Mouse (Mus musculus) MEL (cell line): ENCODE results near the gene Tas2r144.

Source experiments
- CHD2 ChIP-seq: IDR thresholded peaks from 2 replicates; pipeline ENCODE4 v1.6.1; 2011; ENCODE audit warnings: low read length, improper control_type of control experiment
- CTCF ChIP-seq, 3 experiments: IDR thresholded peaks in 2 of 3; conservative IDR thresholded peaks in 1 of 3; 2 replicates each; pipeline ENCODE4 v1.5.1; 2011 to 2012; ENCODE audit warnings: low read length in 3 of 3, low read depth in 2 of 3, mild to moderate bottlenecking in 2 of 3, improper control_type of control experiment in 1 of 3, inconsistent platforms in 1 of 3, mixed read lengths in 1 of 3, moderate library complexity in 1 of 3; ENCODE audit not compliant: control insufficient read depth in 1 of 3, insufficient read depth in 1 of 3, poor library complexity in 1 of 3, severe bottlenecking in 1 of 3
- EP300 ChIP-seq, 2 experiments: IDR thresholded peaks; 2 replicates each; pipeline ENCODE4 v1.6.1; 2011; ENCODE audit warnings: improper control_type of control experiment in 2 of 2, low read length in 2 of 2, low read depth in 1 of 2, mild to moderate bottlenecking in 1 of 2
- HCFC1 ChIP-seq: IDR thresholded peaks from 2 replicates; pipeline ENCODE4 v1.6.1; 2012; ENCODE audit warnings: low read depth, mild to moderate bottlenecking, inconsistent platforms, low read length, improper control_type of control experiment, moderate library complexity
- MAFK ChIP-seq: IDR thresholded peaks from 2 replicates; pipeline ENCODE4 v1.6.1; 2011; ENCODE audit warnings: low read depth, mild to moderate bottlenecking, low read length, improper control_type of control experiment, borderline replicate concordance
- MAX ChIP-seq: IDR thresholded peaks from 2 replicates; pipeline ENCODE4 v1.6.1; 2011; ENCODE audit warnings: low read length, improper control_type of control experiment
- POLR2A ChIP-seq, 2 experiments: IDR thresholded peaks; 2 replicates each; pipeline ENCODE4 v1.6.1; 2011 to 2012; ENCODE audit warnings: low read length in 2 of 2, mild to moderate bottlenecking in 2 of 2, control low read depth in 1 of 2, improper control_type of control experiment in 1 of 2, low read depth in 1 of 2, moderate library complexity in 1 of 2; ENCODE audit not compliant: control insufficient read depth in 1 of 2, insufficient read depth in 1 of 2, poor library complexity in 1 of 2
- POLR2AphosphoS5 ChIP-seq: IDR thresholded peaks from 2 replicates; pipeline ENCODE4 v1.6.1; 2012; ENCODE audit warnings: low read depth, borderline replicate concordance, mild to moderate bottlenecking, inconsistent platforms, low read length, moderate library complexity, mixed read lengths
- TBP ChIP-seq: IDR thresholded peaks from 2 replicates; pipeline ENCODE4 v1.8.0; 2011; ENCODE audit warnings: low read depth, low read length, improper control_type of control experiment
- USF1 ChIP-seq: IDR thresholded peaks from 2 replicates; pipeline ENCODE4 v1.6.1; 2014; ENCODE audit warnings: low read depth, mild to moderate bottlenecking, inconsistent platforms, low read length, improper control_type of control experiment, moderate library complexity
- ZMIZ1 ChIP-seq: IDR thresholded peaks from 2 replicates; pipeline ENCODE4 v1.6.1; 2012; ENCODE audit warnings: low read depth, mild to moderate bottlenecking, inconsistent platforms, low read length, improper control_type of control experiment, moderate library complexity

DNA sequence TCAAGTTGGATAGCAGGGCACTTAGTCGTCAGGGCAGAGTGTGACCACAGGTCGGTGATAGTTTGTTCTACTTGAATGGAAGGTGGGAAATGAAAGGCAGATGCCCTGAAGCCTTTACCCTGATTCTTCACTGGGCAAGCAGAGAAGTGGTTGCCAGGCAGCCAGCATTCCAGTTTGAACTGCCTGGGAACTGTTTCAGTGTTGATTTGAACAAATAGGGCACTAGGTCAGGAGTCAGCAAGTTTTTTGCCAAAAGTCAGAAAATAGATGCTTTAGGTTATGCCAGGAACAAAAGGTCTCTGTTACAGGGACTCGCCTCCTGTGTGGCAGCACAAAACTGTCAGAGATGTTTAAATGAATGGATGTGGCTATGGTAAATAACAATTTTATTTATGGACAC is 7.2 kb downstream of the Tas2r144 start:
- no peak for TF ChIP-seq POLR2A (IDR thresholded peaks at IDR 0.05; ENCODE audit: control insufficient read depth in 1 of 2, insufficient read depth in 1 of 2, low read depth in 1 of 2, low read length in 2 of 2, poor library complexity in 1 of 2)
- TF ChIP-seq USF1: no peak
- TF ChIP-seq CTCF (IDR thresholded peaks at IDR 0.05 in 2 of 3, conservative IDR thresholded peaks at IDR 0.05 in 1 of 3; ENCODE audit: control insufficient read depth in 1 of 3, insufficient read depth in 1 of 3, low read depth in 2 of 3, low read length in 3 of 3, poor library complexity in 1 of 3, severe bottlenecking in 1 of 3): no peak
- no peak for TF ChIP-seq TBP
- no peak for TF ChIP-seq ZMIZ1
- no peak for TF ChIP-seq HCFC1
- TF ChIP-seq MAFK: no peak
- no peak for TF ChIP-seq MAX
- no peak for TF ChIP-seq EP300 (IDR thresholded peaks at IDR 0.05; ENCODE audit: low read depth in 1 of 2, low read length in 2 of 2)
- no peak for TF ChIP-seq POLR2AphosphoS5
- no peak for TF ChIP-seq CHD2
